Mouse (Mus musculus) liver, postnatal 0 days (tissue): ENCODE data around the gene Ntpcr. TPM values are rescaled to one million over a fixed set of nuclear protein-coding genes. Genes with fewer than 3 reads are reported as not detected.

Experiments
- ATAC-seq: fragments of 200-750 bp; cut with Nextera tagmentation; 2 replicates; pipeline ENCODE4 v1.8.0; 2017; ENCODE audit warnings: mild to moderate bottlenecking, moderate library complexity
- DNase-seq: peaks from one replicate; pipeline ENCODE4 v3.0.0-alpha.2; 2016
- H3K27ac ChIP-seq: fragments of 300-500 bp; sonication (generic); 2 replicates; pipeline ENCODE4 v1.5.1; 2014; ENCODE audit warnings: antibody characterized with exemption, moderate library complexity, mild to moderate bottlenecking, low read depth
- H3K27me3 ChIP-seq: fragments of 300-500 bp; sonication (generic); 2 replicates; pipeline ENCODE4 v1.6.1; 2014; ENCODE audit warnings: low read length, control low read depth, mixed read lengths; ENCODE audit not compliant: insufficient read depth
- H3K36me3 ChIP-seq: fragments of 300-500 bp; sonication (generic); replicated peaks from 2 replicates; pipeline ENCODE4 v1.6.1; 2014; ENCODE audit warnings: mild to moderate bottlenecking, control low read depth, low read length, moderate library complexity, mixed read lengths; ENCODE audit not compliant: insufficient read depth
- H3K4me1 ChIP-seq: fragments of 300-500 bp; sonication (generic); 2 replicates; pipeline ENCODE4 v1.6.1; 2014; ENCODE audit warnings: antibody characterized with exemption, mild to moderate bottlenecking, control low read depth; ENCODE audit not compliant: insufficient read depth
- H3K4me2 ChIP-seq: fragments of 300-500 bp; sonication (generic); 2 replicates; pipeline ENCODE4 v1.6.1; 2014; ENCODE audit warnings: low read depth, mild to moderate bottlenecking, low read length, moderate library complexity, mixed read lengths
- H3K4me3 ChIP-seq: fragments of 300-500 bp; sonication (generic); 2 replicates; pipeline ENCODE4 v1.5.1; 2014; ENCODE audit warnings: low read depth, low read length
- H3K9ac ChIP-seq: fragments of 300-500 bp; sonication (generic); replicated peaks from 2 replicates; pipeline ENCODE4 v1.6.1; 2014; ENCODE audit warnings: mild to moderate bottlenecking, moderate library complexity
- H3K9me3 ChIP-seq: fragments of 300-500 bp; sonication (generic); 2 replicates; pipeline ENCODE4 v1.6.1; 2016; ENCODE audit warnings: mild to moderate bottlenecking, control low read depth, low read length, mixed read lengths
- CTCF ChIP-seq: sonication (generic); IDR thresholded peaks from 2 replicates; pipeline ENCODE4 v1.5.1; 2016; ENCODE audit warnings: antibody characterized with exemption, low read depth
- EP300 ChIP-seq: IDR thresholded peaks from 2 replicates; pipeline ENCODE4 v1.6.1; 2016; ENCODE audit warnings: antibody characterized with exemption, low read depth, mild to moderate bottlenecking
- WGBS: fragments of 180-500 bp; shearing (Covaris S2); extraction: QIAGEN DNeasy Blood & Tissue Kit; methylation state at CpG from one replicate; pipeline ENCODE4 v1.1.7; 2014; ENCODE audit not compliant: insufficient replicate concordance; 5-methylcytosine and 5-hydroxymethylcytosine counted together
- polyA plus RNA-seq: library from polyadenylated mRNA; unstranded; fragments of >200 nt; fragmentation: Nextera tagmentation; extraction: Ambion mirVana; gene quantifications from 2 replicates; pipeline ENCODE4 v1.2.1, GENCODE M21; 2015

Ntpcr gene
- polyA plus RNA-seq, 1 experiment from 2014 or later = 17.6 TPM

- no peaks in the 10 kb centered on the region for H3K36me3 ChIP-seq
- no peak overlapping the region for H3K27ac ChIP-seq
- H3K4me3 ChIP-seq = no peak overlapping the region
- ATAC-seq = no peak
- no peak for TF ChIP-seq EP300
- no peak for TF ChIP-seq CTCF
- H3K9ac ChIP-seq = no peak overlapping the region
- no peak for DNase-seq
- H3K4me2 ChIP-seq = no peak overlapping the region
- no peaks in the 10 kb centered on the region for H3K9me3 ChIP-seq
- no peaks in the 10 kb centered on the region for H3K27me3 ChIP-seq
- WGBS = 64% methylated on average over 5 of the region's 5 CpGs
- H3K4me1 ChIP-seq = no peaks in the 10 kb centered on the region
These were observed 37.3 kb upstream of the Ntpcr start for GRCm38 (mm10) chr8:125692447-125692846.

DNA sequence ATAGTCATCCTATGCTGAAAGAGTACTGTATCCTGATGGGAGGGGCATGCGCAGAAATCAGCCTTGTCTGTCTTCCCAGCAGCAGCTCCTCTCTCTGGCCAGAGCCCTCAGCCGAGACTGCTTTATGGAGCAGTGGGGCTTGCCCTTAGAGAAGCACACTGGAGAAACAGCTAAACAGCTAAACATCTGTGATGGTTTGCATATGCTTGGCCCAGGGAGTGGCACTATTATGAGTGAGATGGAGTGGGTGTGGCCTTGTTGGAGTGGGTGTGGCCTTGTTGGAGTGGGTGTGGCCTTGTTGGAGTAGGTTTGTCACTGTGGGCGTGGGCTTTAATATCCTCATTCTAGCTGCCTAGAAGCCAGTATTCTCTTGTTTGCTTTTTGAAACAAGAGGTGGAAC lies 36.6 kb upstream of the Ntpcr start:
- Histone ChIP-seq H3K4me3 (no peak overlapping the region), H3K36me3 (no peaks in the 10 kb centered on the region), H3K4me1 (no peaks in the 10 kb centered on the region), H3K4me2 (no peak overlapping the region), H3K27me3 (no peaks in the 10 kb centered on the region), H3K9ac (no peak overlapping the region), H3K9me3 (no peaks in the 10 kb centered on the region; the same call in 1 of the 2 replicates), H3K27ac (no peak overlapping the region)
- TF ChIP-seq CTCF = no peak
- TF ChIP-seq EP300 = no peak
- WGBS = 83% methylated on average over 3 of the region's 3 CpGs
- DNase-seq (no peak), ATAC-seq (no peak)

- no peaks in the 10 kb centered on the region for H3K27me3 ChIP-seq
- no peak for DNase-seq
- no peak overlapping the region for H3K27ac ChIP-seq
- H3K4me3 ChIP-seq = no peak overlapping the region
- H3K9ac ChIP-seq = no peak overlapping the region
- H3K9me3 ChIP-seq = no peaks in the 10 kb centered on the region; the same call in 1 of the 2 replicates
- ATAC-seq = no peak
- WGBS = 75% methylated on average over 6 of the region's 6 CpGs
- H3K4me1 ChIP-seq = no peaks in the 10 kb centered on the region
- no peak for TF ChIP-seq CTCF
- TF ChIP-seq EP300 = no peak
- no peak overlapping the region for H3K4me2 ChIP-seq
- no peaks in the 10 kb centered on the region for H3K36me3 ChIP-seq
These were observed 33.8 kb upstream of the Ntpcr start for GRCm38 (mm10) chr8:125695951-125696350.

DNA sequence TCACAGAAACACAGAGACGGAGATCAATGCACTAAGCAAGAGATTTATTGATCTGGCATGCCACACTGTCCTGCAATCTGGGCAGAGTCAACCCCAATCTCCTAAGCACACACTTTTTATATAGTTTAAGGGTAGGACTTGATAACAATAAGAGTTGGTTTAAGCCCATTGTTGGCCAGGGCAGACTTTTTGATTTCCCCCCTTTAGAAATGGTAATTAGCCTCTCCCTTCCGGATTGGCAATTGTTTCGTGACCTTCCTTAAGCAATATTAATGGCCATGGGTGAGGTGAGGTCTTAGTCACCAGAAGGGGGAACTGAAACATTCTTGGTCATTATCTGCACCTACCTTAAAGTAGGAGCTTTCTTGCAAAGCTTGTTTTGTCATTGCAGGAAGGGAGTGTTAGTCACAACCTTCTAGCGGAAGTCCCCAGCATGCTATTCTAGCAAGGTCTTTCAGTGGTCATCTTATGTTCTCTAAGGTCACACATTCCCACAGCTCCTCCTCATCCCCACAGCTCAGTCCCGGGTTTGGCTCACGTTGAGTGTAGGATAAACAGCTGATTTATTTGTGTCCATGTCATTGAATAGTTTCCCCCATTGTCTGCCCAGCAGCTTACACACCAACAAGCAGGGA lies 30.3 kb upstream of the Ntpcr start:
- no peak overlapping the region for H3K9ac ChIP-seq
- ATAC-seq = no peak
- TF ChIP-seq CTCF = no peak
- TF ChIP-seq EP300 = no peak

GRCm38 (mm10) chr8:125700407-125700806 lies 29.4 kb upstream of the Ntpcr start:
- Histone ChIP-seq H3K9me3 (no peaks in the 10 kb centered on the region; the same call in 1 of the 2 replicates), H3K4me3 (no peak overlapping the region), H3K4me2 (no peak overlapping the region), H3K36me3 (no peaks in the 10 kb centered on the region), H3K9ac (no peak overlapping the region), H3K27me3 (no peaks in the 10 kb centered on the region), H3K4me1 (no peaks in the 10 kb centered on the region), H3K27ac (no peak overlapping the region)
- DNase-seq = no peak
- ATAC-seq = no peak
- 76% methylated on average over 7 of the region's 7 CpGs for WGBS
- TF ChIP-seq EP300 = no peak
- no peak for TF ChIP-seq CTCF

More for the DNA sequence above, 30.3 kb upstream of the Ntpcr start:
- no peak overlapping the region for H3K4me3 ChIP-seq
- no peaks in the 10 kb centered on the region for H3K27me3 ChIP-seq
- WGBS = 62% methylated on average over 6 of the region's 6 CpGs
- no peaks in the 10 kb centered on the region; the same call in 1 of the 2 replicates for H3K9me3 ChIP-seq
- no peaks in the 10 kb centered on the region for H3K4me1 ChIP-seq
- no peaks in the 10 kb centered on the region for H3K36me3 ChIP-seq
- no peak overlapping the region for H3K27ac ChIP-seq
- no peak overlapping the region for H3K4me2 ChIP-seq
- DNase-seq = no peak

DNA sequence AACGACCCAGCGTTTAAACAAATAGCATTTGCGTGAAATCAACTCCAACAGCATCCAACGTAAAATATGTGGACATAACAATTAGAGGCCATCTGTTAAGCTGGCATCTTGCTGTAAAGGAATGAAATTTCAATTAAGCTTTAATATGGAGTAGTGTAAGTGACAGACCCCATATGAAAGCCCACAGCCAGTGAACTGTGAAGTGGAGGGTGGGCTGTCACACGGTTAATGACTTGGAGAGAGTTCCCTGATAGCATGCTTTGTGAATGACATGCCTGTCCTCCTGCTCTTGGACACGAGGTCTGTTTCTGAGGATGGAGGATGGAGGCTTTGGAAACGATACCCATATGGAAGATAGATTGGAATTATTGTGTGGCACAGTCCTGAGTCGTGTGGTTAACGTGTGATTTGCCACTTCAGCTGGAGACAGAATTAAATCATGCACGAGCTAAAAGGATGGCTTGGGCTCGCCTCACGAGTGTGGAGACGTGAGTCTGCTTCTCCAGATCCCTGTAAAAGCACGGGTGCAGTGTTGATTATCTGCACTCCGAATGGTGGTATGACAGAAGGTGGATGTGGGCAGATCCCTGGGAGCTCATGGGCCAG lies 26.8 kb upstream of the Ntpcr start:
- no peak for TF ChIP-seq EP300
- TF ChIP-seq CTCF = no peak
- WGBS = 81% methylated on average over 15 of the region's 15 CpGs

More for the DNA sequence above, 26.8 kb upstream of the Ntpcr start:
- Histone ChIP-seq H3K9ac (no peak overlapping the region), H3K4me2 (no peak overlapping the region), H3K4me1 (no peaks in the 10 kb centered on the region), H3K4me3 (no peak overlapping the region), H3K27ac (no peak overlapping the region), H3K27me3 (no peaks in the 10 kb centered on the region), H3K36me3 (no peaks in the 10 kb centered on the region), H3K9me3 (no peaks in the 10 kb centered on the region; the same call in 1 of the 2 replicates)
- no peak for DNase-seq
- ATAC-seq = no peak
